Comparison of ENCODE assay signal across 1 mouse cellular context in the genomic region with DNA sequence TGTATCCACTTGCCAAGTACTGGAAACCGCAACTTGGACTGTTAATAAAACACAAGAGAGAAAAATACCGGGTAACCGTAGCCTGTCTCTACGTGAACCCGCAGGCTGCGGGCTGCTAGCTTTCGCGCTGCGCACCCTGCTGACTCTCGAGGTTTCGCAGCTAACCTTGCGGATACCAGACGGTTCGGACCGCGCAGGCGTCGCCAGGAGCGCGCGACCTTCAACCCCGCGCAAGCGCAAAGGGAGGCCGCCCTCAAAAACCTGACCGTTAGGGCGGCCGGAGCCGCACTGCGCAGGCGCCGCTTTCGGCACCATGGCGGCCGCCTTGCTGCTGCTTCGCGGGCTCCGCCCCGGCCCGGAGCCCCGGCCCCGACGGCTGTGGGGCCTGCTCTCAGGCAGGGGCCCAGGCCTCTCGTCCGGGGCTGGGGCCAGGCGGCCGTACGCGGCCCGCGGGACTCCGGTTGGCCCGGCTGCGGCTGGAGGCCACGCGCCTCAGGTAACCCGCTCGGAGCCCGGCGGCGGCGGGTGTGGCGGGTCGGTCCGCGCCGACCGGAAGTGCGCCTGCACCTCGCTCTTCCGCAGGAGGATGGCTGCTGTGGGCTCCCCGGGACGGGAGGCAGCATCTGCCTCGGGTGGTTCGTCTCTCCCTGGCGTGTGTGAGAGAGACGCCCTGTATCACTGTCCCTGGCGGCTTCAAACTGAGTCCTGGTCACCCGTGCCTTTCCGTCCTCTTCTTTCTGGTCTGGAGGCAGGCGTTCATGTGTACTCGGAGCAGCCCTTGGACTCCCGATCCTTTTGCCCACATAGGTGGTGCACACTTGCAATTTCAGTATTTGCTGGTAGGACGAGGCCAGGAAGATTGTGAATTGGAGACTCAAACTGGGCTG.
TF ChIP-seq lines count a peak whose summit lies in the region.

No protein-coding gene starts in this region.

TF ChIP-seq in ES-E14, 5 proteins besides CTCF, POLR2A, EP300 and RAD21 (continued from another document):
- TF ChIP-seq HCFC1 (IDR thresholded peaks at IDR 0.05; ENCODE audit: borderline replicate concordance, insufficient read depth, low read length): peak; percentile 73
- TF ChIP-seq MAFK (IDR thresholded peaks at IDR 0.05; ENCODE audit: insufficient read depth, low read depth, low read length): 0 out of 2 replicates have a peak, but pooled peaks have one; percentile 49
- TF ChIP-seq ZNF384 (IDR thresholded peaks at IDR 0.05; ENCODE audit: low read depth, low read length): no peak
- no peak for TF ChIP-seq CHD2 (IDR thresholded peaks at IDR 0.05; ENCODE audit: low read depth, low read length)
